Comparison of ENCODE assay signal across 8 mouse cellular contexts in genomic region chrX:159254001-159254884, GRCm38 (mm10). TPM values are rescaled to one million over a fixed set of nuclear protein-coding genes. Genes with fewer than 3 reads are reported as not detected.
DNase-seq lines count a peak whose midpoint lies in the region; ATAC-seq and TF ChIP-seq lines count a peak whose summit lies in the region.

No protein-coding gene starts in this region.

- H3K9ac ChIP-seq in embryonic facial prominence, embryonic 11.5 days (replicated peaks; ENCODE audit: low read length), result peak overlapping the region; percentile 28; the same call in 1 of the 2 replicates
- H3K9ac ChIP-seq in midbrain, embryonic 16.5 days (ENCODE audit: low read depth, low read length), result 0 out of 2 replicates have a peak overlapping the region, but pooled peaks have one; percentile 50

- no peaks in the 10 kb centered on the region for H3K4me1 ChIP-seq in embryonic facial prominence, embryonic 11.5 days (ENCODE audit: control insufficient read depth, insufficient read depth, low read length)
- H3K4me1 ChIP-seq in kidney, adult 2 months (ENCODE audit: control insufficient read depth, insufficient read depth, low read length), result no peaks in the 10 kb centered on the region; the same call in 1 of the 2 replicates
- no peaks in the 10 kb centered on the region for H3K4me1 ChIP-seq in midbrain, embryonic 16.5 days (ENCODE audit: control insufficient read depth, insufficient read depth, low read length)

- no peaks in the 10 kb centered on the region for H3K27me3 ChIP-seq in embryonic facial prominence, embryonic 11.5 days (ENCODE audit: control insufficient read depth, insufficient read depth, low read length)
- H3K27me3 ChIP-seq in kidney, adult 2 months (replicated peaks; ENCODE audit: control insufficient read depth, insufficient read depth, low read length), result no peaks in the 10 kb centered on the region
- H3K27me3 ChIP-seq in midbrain, embryonic 16.5 days (ENCODE audit: control insufficient read depth, insufficient read depth, low read depth, low read length), result no peaks in the 10 kb centered on the region

- H3K36me3 ChIP-seq in embryonic facial prominence, embryonic 11.5 days (replicated peaks; ENCODE audit: control insufficient read depth, insufficient read depth, low read depth, low read length), result no peaks in the 10 kb centered on the region
- H3K36me3 ChIP-seq in kidney, adult 2 months (ENCODE audit: control insufficient read depth, insufficient read depth, low read length), result no peaks in the 10 kb centered on the region
- no peaks in the 10 kb centered on the region for H3K36me3 ChIP-seq in midbrain, embryonic 16.5 days (ENCODE audit: control insufficient read depth, insufficient read depth, low read length)

- WGBS in embryonic facial prominence, embryonic 11.5 days, result 21% methylated on average over 27 of the region's 27 CpGs
- 3% methylated on average over 24 of the region's 27 CpGs for whole genome bisulfite sequencing in kidney, adult 2 months
- 20% methylated on average over 20 of the region's 27 CpGs for WGBS in midbrain, embryonic 16.5 days

- peak overlapping the region; percentile 4; the same call in 1 of the 2 replicates for H3K27ac ChIP-seq in embryonic facial prominence, embryonic 11.5 days (replicated peaks; ENCODE audit: low read depth, low read length)
- H3K27ac ChIP-seq in kidney, adult 2 months (ENCODE audit: insufficient read depth, low read depth, low read length), result peak overlapping the region; percentile 68
- H3K27ac ChIP-seq in midbrain, embryonic 16.5 days (ENCODE audit: low read length), result 0 out of 2 replicates have a peak overlapping the region, but pooled peaks have one; percentile 72

- H3K4me3 ChIP-seq in embryonic facial prominence, embryonic 11.5 days (ENCODE audit: low read depth, low read length), result peak overlapping the region; percentile 33
- peak overlapping the region; percentile 96 for H3K4me3 ChIP-seq in kidney, adult 2 months (ENCODE audit: insufficient read depth, low read depth, low read length)
- H3K4me3 ChIP-seq in midbrain, embryonic 16.5 days (ENCODE audit: low read depth, low read length), result peak overlapping the region; percentile 61

- no peak for TF ChIP-seq CTCF in kidney, adult 2 months (conservative IDR thresholded peaks at IDR 0.05; ENCODE audit: insufficient read depth, insufficient read length, low read depth, low read length)

- DNase-seq in 3T3-L1 (ENCODE audit: low read depth, low spot score), result peak; percentile 70
- DNase-seq in adrenal gland, adult 2 months, result peak; percentile 72
- DNase-seq in embryonic facial prominence, embryonic 11.5 days (ENCODE audit: low spot score), result peak; percentile 48
- peak; percentile 41 for DNase-seq in heart, adult 8-10 months (ENCODE audit: low spot score)
- peak; percentile 75 for DNase-seq in kidney, adult 2 months
- DNase-seq in liver, result peak; percentile 53
- DNase-seq in spleen, postnatal 14 days (ENCODE audit: low spot score in 2 of 2), result peak; percentile 7 to 8

- ATAC-seq in embryonic facial prominence, embryonic 11.5 days (replicated peaks; ENCODE audit: insufficient number of reproducible peaks, low FRiP score, low TSS enrichment, low read depth), result 0 out of 2 replicates have a peak, but pooled peaks have one; percentile 29
- ATAC-seq in midbrain, embryonic 16.5 days, result no peak

- TF ChIP-seq POLR2A in kidney, adult 2 months (IDR thresholded peaks at IDR 0.05; ENCODE audit: low read depth, low read length), result no peak

- H3K4me2 ChIP-seq in embryonic facial prominence, embryonic 11.5 days (ENCODE audit: low read depth, low read length), result peak overlapping the region; percentile 45
- H3K4me2 ChIP-seq in midbrain, embryonic 16.5 days (ENCODE audit: low read length), result peak overlapping the region; percentile 60

- H3K9me3 ChIP-seq in embryonic facial prominence, embryonic 11.5 days (replicated peaks; ENCODE audit: control insufficient read depth, low read length), result no peaks in the 10 kb centered on the region
- no peaks in the 10 kb centered on the region for H3K9me3 ChIP-seq in midbrain, embryonic 16.5 days (replicated peaks; ENCODE audit: control insufficient read depth, low read length, poor library complexity, severe bottlenecking)

RNA-seq across cellular contexts. Expression of gene Rps6ka3, which starts 44.1 kb away (rescaled TPM):
- 10 to 100 TPM; 50.0 to 61.0 TPM for total RNA-seq in adrenal gland, adult 2 months (2021)
- 7.7 and 9.2 TPM in 2 replicates for polyA plus RNA-seq in adrenal gland, adult 2 months (2012; rRNA removed)
- polyA plus RNA-seq in embryonic facial prominence, embryonic 11.5 days (2014; fragmentation: Nextera tagmentation; extraction: Ambion mirVana), result 7.5 and 7.8 TPM in 2 replicates
- 10 to 100 TPM; 24.9 to 35.4 (median 30.7) TPM for total RNA-seq in heart, adult 8-10 months (2022)
- 13.4 and 14.6 TPM in 2 replicates for polyA plus RNA-seq in kidney, adult 2 months (2012; rRNA removed)
- 2.7 and 3.0 TPM in 2 replicates for polyA plus RNA-seq in midbrain, embryonic 16.5 days (2015; fragmentation: Nextera tagmentation; extraction: Ambion mirVana)

Comparison
In these comparisons a context has a peak if more than half of its experiments do, and no peak if none do; other contexts are left out.
1. DNase-seq: peak in every context shown above with its lines; median percentile 75 in kidney, adult 2 months; 72 in adrenal gland, adult 2 months; 70 in 3T3-L1; 53 in liver; 48 in embryonic facial prominence, embryonic 11.5 days; 41 in heart, adult 8-10 months; 8 in spleen, postnatal 14 days.
2. H3K27ac ChIP-seq: peak in every context shown above with its lines; median percentile 72 in midbrain, embryonic 16.5 days; 68 in kidney, adult 2 months; 4 in embryonic facial prominence, embryonic 11.5 days.
3. H3K4me3 ChIP-seq: peak in every context shown above with its lines; median percentile 96 in kidney, adult 2 months; 61 in midbrain, embryonic 16.5 days; 33 in embryonic facial prominence, embryonic 11.5 days.